Mouse (Mus musculus): ENCODE data around the gene Ltn1. TPM values are rescaled to one million over a fixed set of nuclear protein-coding genes. Genes with fewer than 3 reads are reported as not detected.

The Ltn1 gene
- polyA plus RNA-seq, 1 experiment from 2014 or later: 19.6 TPM

- H3K27me3 ChIP-seq: no peaks in the 10 kb centered on the region
- ChIA-PET CTCF (interaction anchor here (0.9 kb wide), 1 partner anchor 41 kb away, joined by 3 read pairs; no protein-coding TSS in a partner anchor), POLR2A (interaction anchor here (0.7 kb wide), 1 partner anchor 11 kb away, joined by 3 read pairs; no protein-coding TSS in a partner anchor)
- DNase-seq (ENCODE audit: low read depth, low spot score): no peak
- in situ Hi-C loops (cut with MboI; ENCODE audit: low pct_unique_long_range_greater_than_20kb): no loop called here
- ATAC-seq: no peak
- TF ChIP-seq CTCF (IDR thresholded peaks at IDR 0.05): no peak
Observed at GRCm38 (mm10) chr16:87353605-87354004, 78.8 kb downstream of the Ltn1 start.

DNA sequence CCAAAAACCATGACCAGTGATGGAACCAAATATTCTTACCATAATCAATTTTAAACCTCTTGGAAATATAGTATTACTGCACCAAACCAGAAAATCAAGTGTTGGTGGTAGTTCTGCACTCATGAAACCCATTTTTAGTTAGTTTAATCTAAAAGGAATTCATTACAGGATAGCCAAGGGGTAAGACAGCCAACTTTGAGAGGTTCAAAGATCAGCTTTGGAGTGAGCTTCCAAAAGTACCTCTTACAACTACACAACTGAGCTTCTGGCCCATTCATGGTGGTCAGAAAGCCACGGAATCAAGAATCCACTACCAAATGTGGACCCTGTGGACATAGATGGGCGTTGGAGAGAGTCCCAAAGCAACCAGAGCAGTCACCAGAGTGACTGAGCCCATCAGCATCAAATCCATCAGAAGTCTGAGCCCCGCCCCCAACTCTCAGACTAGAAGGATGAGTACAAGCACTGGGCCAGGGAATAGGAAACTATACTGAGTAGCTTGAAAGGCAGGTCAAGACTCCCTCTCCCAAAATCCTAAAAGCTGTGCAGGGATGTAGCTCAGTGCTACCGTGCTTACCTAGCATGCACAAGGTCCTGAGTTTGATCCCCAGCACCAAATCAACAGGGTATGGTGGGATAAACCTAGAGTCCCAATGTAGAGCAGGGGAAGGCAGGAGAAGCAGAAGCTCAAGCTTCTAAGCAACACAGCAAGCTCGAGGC is 80.9 kb downstream of the Ltn1 start:
- TF ChIP-seq CTCF (IDR thresholded peaks at IDR 0.05): no peak
- no peaks in the 10 kb centered on the region for H3K27me3 ChIP-seq
- in situ Hi-C loops (cut with MboI; ENCODE audit: low pct_unique_long_range_greater_than_20kb): no loop called here
- POLR2A ChIA-PET: no interaction called here
- CTCF ChIA-PET: interaction anchor here (0.9 to 1.0 kb wide), 2 partner anchors 24 to 82 kb away, joined by 3 read pairs; no protein-coding TSS in a partner anchor
- no peak for ATAC-seq
- DNase-seq (ENCODE audit: low read depth, low spot score): no peak

DNA sequence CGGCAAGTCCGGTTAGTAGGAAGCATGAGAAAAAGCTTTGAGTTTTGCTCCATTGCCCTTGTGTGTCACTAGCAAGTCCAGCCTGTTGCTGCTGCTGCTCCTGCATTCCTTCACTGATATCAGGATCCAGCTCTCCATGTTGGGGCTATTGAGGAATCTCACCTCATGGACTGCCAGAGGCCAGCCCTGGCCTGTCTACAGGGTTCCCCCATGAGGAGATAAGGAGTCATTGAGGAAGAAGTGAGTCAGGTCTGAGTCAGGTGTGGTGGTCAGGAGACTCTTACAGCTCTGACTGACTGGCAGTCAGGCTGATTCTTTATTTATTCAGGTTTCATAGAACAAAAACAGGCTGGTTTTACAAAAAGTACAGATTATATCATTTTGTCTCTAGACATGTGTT is 84.3 kb downstream of the Ltn1 start:
- CTCF ChIA-PET: interaction anchor here (1.5 kb wide), 1 partner anchor 26 kb away, joined by 4 read pairs; no protein-coding TSS in a partner anchor
- TF ChIP-seq CTCF (IDR thresholded peaks at IDR 0.05): no peak
- POLR2A ChIA-PET: no interaction called here
- H3K27me3 ChIP-seq: no peaks in the 10 kb centered on the region
- ATAC-seq: peak; percentile 62
- in situ Hi-C loops (cut with MboI; ENCODE audit: low pct_unique_long_range_greater_than_20kb): no loop called here
- DNase-seq (ENCODE audit: low read depth, low spot score): no peak

DNA sequence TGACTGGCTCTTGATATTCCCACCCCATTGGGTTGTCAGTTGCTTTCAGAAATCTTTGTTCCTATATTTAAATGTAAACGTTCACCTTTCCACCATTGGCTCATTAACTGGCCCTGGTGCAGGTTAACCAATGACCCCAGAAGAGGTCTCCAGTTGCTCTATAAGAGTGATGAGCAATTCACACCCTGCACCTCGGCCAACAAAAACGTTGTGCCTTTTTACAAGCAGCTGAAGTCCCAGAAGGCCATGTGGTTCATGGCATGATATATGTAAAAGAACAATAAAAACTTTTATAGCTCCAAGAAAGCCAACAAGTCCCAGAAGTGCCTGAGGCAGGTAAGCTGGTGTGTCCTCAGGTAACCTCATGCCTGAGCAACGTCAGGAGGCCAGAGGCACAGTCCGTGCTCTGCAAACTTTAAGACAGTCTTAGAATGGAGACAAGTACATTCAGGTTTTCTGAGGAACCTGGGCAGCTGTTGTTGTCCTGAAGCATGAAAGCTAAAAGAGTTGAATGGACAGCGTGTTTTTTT is 91.3 kb downstream of the Ltn1 start:
- no peak for TF ChIP-seq CTCF (IDR thresholded peaks at IDR 0.05)
- DNase-seq (ENCODE audit: low read depth, low spot score) (no peak), ATAC-seq (no peak)
- in situ Hi-C loops (cut with MboI; ENCODE audit: low pct_unique_long_range_greater_than_20kb): no loop called here
- H3K27me3 ChIP-seq: no peaks in the 10 kb centered on the region
- CTCF ChIA-PET: no interaction called here
- POLR2A ChIA-PET: no interaction called here

DNA sequence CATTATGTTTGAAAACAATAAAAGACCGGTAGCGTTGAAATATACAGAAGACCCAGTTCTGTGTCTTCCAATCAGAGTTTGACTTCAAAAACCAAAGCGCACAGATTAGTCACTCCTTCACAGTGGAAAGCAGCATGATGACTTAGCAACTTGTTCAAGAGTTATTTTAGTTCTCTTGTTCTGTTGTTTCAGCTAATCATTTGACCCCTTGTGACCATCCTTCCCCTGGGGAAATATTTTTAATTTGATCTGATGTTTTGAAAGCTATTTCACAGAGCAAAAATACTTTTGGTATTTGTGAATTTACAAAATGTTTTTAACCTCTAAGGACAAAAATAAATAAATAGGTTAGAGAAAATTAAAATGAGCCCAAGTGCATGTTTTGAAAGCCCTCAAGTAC is 97.7 kb downstream of the Ltn1 start:
- H3K27me3 ChIP-seq: no peaks in the 10 kb centered on the region
- CTCF ChIA-PET: interaction anchor here (1.5 kb wide), 1 partner anchor 29 kb away, joined by 3 read pairs; no protein-coding TSS in a partner anchor
- in situ Hi-C loops (cut with MboI; ENCODE audit: low pct_unique_long_range_greater_than_20kb): no loop called here
- ATAC-seq (no peak), DNase-seq (ENCODE audit: low read depth, low spot score) (no peak)
- POLR2A ChIA-PET: no interaction called here
- TF ChIP-seq CTCF (IDR thresholded peaks at IDR 0.05): no peak

DNA sequence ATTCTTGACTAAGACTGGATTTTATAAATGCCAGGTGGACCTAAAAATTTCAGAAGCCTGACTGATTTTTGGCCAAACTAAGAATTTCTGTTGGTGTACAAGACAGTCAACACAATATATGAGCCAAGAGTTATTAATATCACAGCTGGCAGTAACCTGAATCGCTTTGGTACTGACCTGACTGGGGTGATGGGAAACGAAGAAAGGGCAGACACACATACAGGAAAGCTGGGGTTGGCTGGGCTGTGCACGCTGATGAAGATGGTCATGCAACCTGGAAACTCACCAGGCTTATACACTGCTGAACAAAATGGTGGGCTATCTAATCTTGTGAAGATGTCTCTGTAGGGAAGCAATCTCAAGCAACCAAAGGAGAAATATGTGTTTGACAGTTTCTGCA is 102.4 kb downstream of the Ltn1 start:
- CTCF ChIA-PET: no interaction called here
- in situ Hi-C loops (cut with MboI; ENCODE audit: low pct_unique_long_range_greater_than_20kb): no loop called here
- H3K27me3 ChIP-seq: no peaks in the 10 kb centered on the region
- no peak for DNase-seq (ENCODE audit: low read depth, low spot score)
- POLR2A ChIA-PET: no interaction called here
- no peak for TF ChIP-seq CTCF (IDR thresholded peaks at IDR 0.05)
- ATAC-seq: no peak

Other genes starting within 250 kb of the Ltn1 start
- gene N6amt1, start 78.4 kb downstream of the Ltn1 start, polyA plus RNA-seq (2021): 19.9 TPM
- gene Rwdd2b, start 8.0 kb upstream of the Ltn1 start, polyA plus RNA-seq (2021): 8.0 TPM
- 60.8 TPM for gene Usp16, start 22.1 kb upstream of the Ltn1 start, polyA plus RNA-seq (2021)
- gene Cct8, start 63.3 kb upstream of the Ltn1 start, polyA plus RNA-seq (2021): 300 TPM
- gene Map3k7cl, start 120.7 kb upstream of the Ltn1 start, polyA plus RNA-seq (2021): 24.8 TPM

Data from Patski (cell line).